Mouse (Mus musculus) spleen, postnatal 14 days (tissue): Measurements from ENCODE around the gene Psmg4.

Experiments used
- DNase-seq, 2 experiments: peaks; one replicate each; pipeline ENCODE4 v3.0.0; 2021 to 2022; ENCODE audit warnings: low spot score in 2 of 2

Gene Psmg4

GRCm38 (mm10) chr13:34195676-34196075 is 32.9 kb downstream of the Psmg4 start:
- DNase-seq: no peak

- no peak for DNase-seq
Measured at GRCm38 (mm10) chr13:34205216-34205615, 42.5 kb downstream of the Psmg4 start.

- no peak for DNase-seq
Measured at GRCm38 (mm10) chr13:34207714-34208470, 45.1 kb downstream of the Psmg4 start.

- no peak for DNase-seq
Measured at GRCm38 (mm10) chr13:34211261-34211775, 48.6 kb downstream of the Psmg4 start.

- no peak for DNase-seq
Measured at GRCm38 (mm10) chr13:34212735-34213212, 50.0 kb downstream of the Psmg4 start.

GRCm38 (mm10) chr13:34214855-34215254 is 52.1 kb downstream of the Psmg4 start:
- no peak for DNase-seq

- no peak for DNase-seq
Measured at GRCm38 (mm10) chr13:34218776-34219175, 56.0 kb downstream of the Psmg4 start.

GRCm38 (mm10) chr13:34219728-34220127 is 57.0 kb downstream of the Psmg4 start:
- DNase-seq: no peak

- DNase-seq: no peak
Measured at GRCm38 (mm10) chr13:34222985-34223384, 60.2 kb downstream of the Psmg4 start.

- no peak for DNase-seq
Measured at GRCm38 (mm10) chr13:34226940-34227339, 64.2 kb downstream of the Psmg4 start.
